Mouse (Mus musculus) stomach, embryonic 16.5 days (tissue): ENCODE data around the gene Cachd1. TPM values are rescaled to one million over a fixed set of nuclear protein-coding genes. Genes with fewer than 3 reads are reported as not detected.

Source experiments
- ATAC-seq: fragments of 200-750 bp; cut with Nextera tagmentation; 2 replicates; pipeline ENCODE4 v1.8.0; 2017; ENCODE audit warnings: moderate number of reproducible peaks, moderate TSS enrichment; ENCODE audit not compliant: insufficient read depth, low FRiP score
- H3K27ac ChIP-seq: fragments of 300-500 bp; sonication (generic); 2 replicates; pipeline ENCODE4 v1.5.1; 2014; ENCODE audit warnings: low read length
- H3K27me3 ChIP-seq: fragments of 300-500 bp; sonication (generic); 2 replicates; pipeline ENCODE4 v1.6.1; 2014; ENCODE audit warnings: low read length, control low read depth, mixed read lengths; ENCODE audit not compliant: control insufficient read depth, insufficient read depth
- H3K36me3 ChIP-seq: fragments of 300-500 bp; sonication (generic); 2 replicates; pipeline ENCODE4 v1.6.1; 2014; ENCODE audit warnings: low read length; ENCODE audit not compliant: control insufficient read depth, insufficient read depth
- H3K4me1 ChIP-seq: fragments of 300-500 bp; sonication (generic); 2 replicates; pipeline ENCODE4 v1.6.1; 2014; ENCODE audit warnings: low read length, control low read depth, mixed read lengths; ENCODE audit not compliant: control insufficient read depth, insufficient read depth
- H3K4me2 ChIP-seq: fragments of 300-500 bp; sonication (generic); 2 replicates; pipeline ENCODE4 v1.6.1; 2014; ENCODE audit warnings: low read depth, low read length, mixed read lengths
- H3K4me3 ChIP-seq: fragments of 300-500 bp; sonication (generic); replicated peaks from 2 replicates; pipeline ENCODE4 v1.5.1; 2014; ENCODE audit warnings: mild to moderate bottlenecking, low read length
- H3K9ac ChIP-seq: fragments of 300-500 bp; sonication (generic); 2 replicates; pipeline ENCODE4 v1.6.1; 2014; ENCODE audit warnings: low read length
- H3K9me3 ChIP-seq: fragments of 300-500 bp; sonication (generic); replicated peaks from 2 replicates; pipeline ENCODE4 v1.6.1; 2016; ENCODE audit warnings: low read length, control low read depth; ENCODE audit not compliant: control insufficient read depth
- WGBS: fragments of 180-500 bp; shearing (Covaris S2); extraction: QIAGEN DNeasy Blood & Tissue Kit; methylation state at CpG from one replicate; pipeline ENCODE4 v1.1.7; 2014; 5-methylcytosine and 5-hydroxymethylcytosine counted together
- polyA plus RNA-seq: library from polyadenylated mRNA; unstranded; fragments of >200 nt; fragmentation: Nextera tagmentation; extraction: Ambion mirVana; gene quantifications from 2 replicates; pipeline ENCODE4 v1.2.1, GENCODE M21; 2015

Cachd1 gene
- polyA plus RNA-seq, 1 experiment from 2014 or later = 7.2 TPM

GRCm38 (mm10) chr4:100758265-100758898, 18.1 kb upstream of the Cachd1 start:
- no peaks in the 10 kb centered on the region for H3K4me1 ChIP-seq
- H3K4me3 ChIP-seq = no peak overlapping the region
- no peak overlapping the region for H3K27ac ChIP-seq
- 69% methylated on average over 6 of the region's 6 CpGs for WGBS
- H3K9me3 ChIP-seq = no peaks in the 10 kb centered on the region
- H3K27me3 ChIP-seq = no peaks in the 10 kb centered on the region
- no peaks in the 10 kb centered on the region for H3K36me3 ChIP-seq
- H3K9ac ChIP-seq = no peak overlapping the region
- no peak overlapping the region for H3K4me2 ChIP-seq
- no peak for ATAC-seq

- no peak overlapping the region for H3K9ac ChIP-seq
- WGBS = 63% methylated on average over 1 of the region's 1 CpGs
- H3K36me3 ChIP-seq = no peaks in the 10 kb centered on the region
- H3K9me3 ChIP-seq = no peaks in the 10 kb centered on the region
- H3K4me1 ChIP-seq = no peaks in the 10 kb centered on the region
- H3K27me3 ChIP-seq = no peaks in the 10 kb centered on the region
- ATAC-seq = no peak
- no peak overlapping the region for H3K4me3 ChIP-seq
- no peak overlapping the region for H3K27ac ChIP-seq
- no peak overlapping the region for H3K4me2 ChIP-seq
Observed at GRCm38 (mm10) chr4:100759603-100760002, 16.9 kb upstream of the Cachd1 start.

GRCm38 (mm10) chr4:100760416-100760815, 16.1 kb upstream of the Cachd1 start:
- no peak overlapping the region for H3K9ac ChIP-seq
- no peak overlapping the region for H3K4me2 ChIP-seq
- H3K27ac ChIP-seq = no peak overlapping the region
- 82% methylated on average over 5 of the region's 5 CpGs for WGBS
- H3K9me3 ChIP-seq = no peaks in the 10 kb centered on the region
- no peaks in the 10 kb centered on the region for H3K36me3 ChIP-seq
- no peak for ATAC-seq
- no peaks in the 10 kb centered on the region for H3K27me3 ChIP-seq
- H3K4me3 ChIP-seq = no peak overlapping the region
- no peaks in the 10 kb centered on the region for H3K4me1 ChIP-seq

- no peak overlapping the region for H3K4me2 ChIP-seq
- no peak overlapping the region for H3K27ac ChIP-seq
- no peak overlapping the region for H3K9ac ChIP-seq
- ATAC-seq = no peak; the same call in 1 of the 2 replicates
- no peaks in the 10 kb centered on the region for H3K36me3 ChIP-seq
- H3K4me1 ChIP-seq = no peaks in the 10 kb centered on the region; the same call in 1 of the 2 replicates
- H3K4me3 ChIP-seq = no peak overlapping the region
- 20% methylated on average over 3 of the region's 3 CpGs for WGBS
- no peaks in the 10 kb centered on the region for H3K27me3 ChIP-seq
- 0 out of 2 replicates have a peak, but pooled peaks cover 2% of the 10 kb centered on the region for H3K9me3 ChIP-seq
Observed at GRCm38 (mm10) chr4:100768606-100769005, 7.9 kb upstream of the Cachd1 start.

- under 1% methylated on average over 66 of the region's 68 CpGs for WGBS
- Histone ChIP-seq H3K4me1 (peaks cover 29% of the 10 kb centered on the region), H3K4me3 (peak overlapping the region; percentile 95)
Observed at GRCm38 (mm10) chr4:100776871-100777375, 448 bp downstream of the Cachd1 start.

GRCm38 (mm10) chr4:100777376-100778041, 1.0 kb downstream of the Cachd1 start:
- WGBS = under 1% methylated on average over 42 of the region's 42 CpGs
- ATAC-seq = peak; percentile 55
- H3K9ac ChIP-seq = peak overlapping the region; percentile 93

More at GRCm38 (mm10) chr4:100776871-100777375, 448 bp downstream of the Cachd1 start:
- H3K9ac ChIP-seq = peak overlapping the region; percentile 93
- ATAC-seq = peak; percentile 34
- no peaks in the 10 kb centered on the region for H3K27me3 ChIP-seq
- peak overlapping the region; percentile 95 for H3K27ac ChIP-seq
- peak overlapping the region; percentile 87 for H3K4me2 ChIP-seq
- H3K9me3 ChIP-seq = 0 out of 2 replicates have a peak, but pooled peaks cover 2% of the 10 kb centered on the region
- H3K36me3 ChIP-seq = no peaks in the 10 kb centered on the region

GRCm38 (mm10) chr4:100778082-100778481, 1.6 kb downstream of the Cachd1 start:
- peaks cover 33% of the 10 kb centered on the region for H3K4me1 ChIP-seq
- peak overlapping the region; percentile 93 for H3K9ac ChIP-seq
- peak overlapping the region; percentile 95 for H3K27ac ChIP-seq
- peak overlapping the region; percentile 87 for H3K4me2 ChIP-seq
- ATAC-seq = no peak
- H3K9me3 ChIP-seq = 0 out of 2 replicates have a peak, but pooled peaks cover 2% of the 10 kb centered on the region
- H3K36me3 ChIP-seq = no peaks in the 10 kb centered on the region
- peak overlapping the region; percentile 95 for H3K4me3 ChIP-seq
- H3K27me3 ChIP-seq = no peaks in the 10 kb centered on the region
- 4% methylated on average over 16 of the region's 16 CpGs for WGBS

More at GRCm38 (mm10) chr4:100777376-100778041, 1.0 kb downstream of the Cachd1 start:
- peaks cover 33% of the 10 kb centered on the region for H3K4me1 ChIP-seq
- peak overlapping the region; percentile 95 for H3K4me3 ChIP-seq
- H3K36me3 ChIP-seq = no peaks in the 10 kb centered on the region
- H3K4me2 ChIP-seq = peak overlapping the region; percentile 87
- no peaks in the 10 kb centered on the region for H3K27me3 ChIP-seq
- 0 out of 2 replicates have a peak, but pooled peaks cover 2% of the 10 kb centered on the region for H3K9me3 ChIP-seq
- peak overlapping the region; percentile 95 for H3K27ac ChIP-seq

- Histone ChIP-seq H3K9ac (peak overlapping the region; percentile 93), H3K4me2 (peak overlapping the region; percentile 87), H3K9me3 (no peaks in the 10 kb centered on the region), H3K27ac (no peak overlapping the region), H3K4me3 (peak overlapping the region; percentile 95), H3K4me1 (peaks cover 33% of the 10 kb centered on the region), H3K27me3 (no peaks in the 10 kb centered on the region), H3K36me3 (no peaks in the 10 kb centered on the region)
- WGBS = 39% methylated on average over 4 of the region's 4 CpGs
- ATAC-seq = no peak
Observed at GRCm38 (mm10) chr4:100779023-100779422, 2.5 kb downstream of the Cachd1 start.

GRCm38 (mm10) chr4:100779695-100780094, 3.2 kb downstream of the Cachd1 start:
- WGBS = 49% methylated on average over 5 of the region's 5 CpGs
- Histone ChIP-seq H3K27me3 (no peaks in the 10 kb centered on the region), H3K4me2 (peak overlapping the region; percentile 87), H3K4me3 (peak overlapping the region; percentile 95), H3K9ac (no peak overlapping the region), H3K36me3 (no peaks in the 10 kb centered on the region), H3K4me1 (peaks cover 33% of the 10 kb centered on the region), H3K9me3 (no peaks in the 10 kb centered on the region), H3K27ac (no peak overlapping the region)
- ATAC-seq = no peak
